Mouse (Mus musculus) left cerebral cortex, postnatal 14 days (tissue): ENCODE results near the gene Iba57. TPM values are rescaled to one million over a fixed set of nuclear protein-coding genes. Genes with fewer than 3 reads are reported as not detected.
"Not testable (repeated sequence)": the region's sequence is repeated elsewhere in the genome, so short reads cannot be mapped to it uniquely, and the experiment has no call there.

Source experiments
- DNase-seq, 2 experiments: peaks; one replicate each; pipeline ENCODE4 v3.0.0; 2021 to 2022; ENCODE audit warnings: low spot score in 2 of 2, mixed read lengths in 1 of 2
- intact Hi-C: fragments of 180-260 bp; cut with DNase I; formaldehyde crosslinking; loops from one replicate; pipeline ENCODE4 v1.15.1; 2025
- long read RNA-seq, 2 experiments: library from polyadenylated mRNA; stranded (forward); transcript quantifications; one replicate each; pipeline ENCODE4 v2.0.0; 2021
- total RNA-seq, 2 experiments: library from RNA; stranded (reverse); gene quantifications; 2 replicates each; pipeline ENCODE4 v1.2.3; 2021

The Iba57 gene
- total RNA-seq: 10 to 100 TPM in 1 of 2 experiments, 1 to 10 TPM in 1; 9.8 to 10.0 TPM
- long read RNA-seq, experiment 1, full-length matches to known transcripts: 4 of 4 reads
- long read RNA-seq, experiment 1, partial matches to known transcripts: 0 of 4 reads
- long read RNA-seq, experiment 1, other reads (novel, unspliced or antisense): 0 of 4 reads
- long read RNA-seq, experiment 2, full-length matches to known transcripts: 3 of 4 reads
- long read RNA-seq, experiment 2, partial matches to known transcripts: 0 of 4 reads
- long read RNA-seq, experiment 2, other reads (novel, unspliced or antisense): 1 of 4 reads

DNA sequence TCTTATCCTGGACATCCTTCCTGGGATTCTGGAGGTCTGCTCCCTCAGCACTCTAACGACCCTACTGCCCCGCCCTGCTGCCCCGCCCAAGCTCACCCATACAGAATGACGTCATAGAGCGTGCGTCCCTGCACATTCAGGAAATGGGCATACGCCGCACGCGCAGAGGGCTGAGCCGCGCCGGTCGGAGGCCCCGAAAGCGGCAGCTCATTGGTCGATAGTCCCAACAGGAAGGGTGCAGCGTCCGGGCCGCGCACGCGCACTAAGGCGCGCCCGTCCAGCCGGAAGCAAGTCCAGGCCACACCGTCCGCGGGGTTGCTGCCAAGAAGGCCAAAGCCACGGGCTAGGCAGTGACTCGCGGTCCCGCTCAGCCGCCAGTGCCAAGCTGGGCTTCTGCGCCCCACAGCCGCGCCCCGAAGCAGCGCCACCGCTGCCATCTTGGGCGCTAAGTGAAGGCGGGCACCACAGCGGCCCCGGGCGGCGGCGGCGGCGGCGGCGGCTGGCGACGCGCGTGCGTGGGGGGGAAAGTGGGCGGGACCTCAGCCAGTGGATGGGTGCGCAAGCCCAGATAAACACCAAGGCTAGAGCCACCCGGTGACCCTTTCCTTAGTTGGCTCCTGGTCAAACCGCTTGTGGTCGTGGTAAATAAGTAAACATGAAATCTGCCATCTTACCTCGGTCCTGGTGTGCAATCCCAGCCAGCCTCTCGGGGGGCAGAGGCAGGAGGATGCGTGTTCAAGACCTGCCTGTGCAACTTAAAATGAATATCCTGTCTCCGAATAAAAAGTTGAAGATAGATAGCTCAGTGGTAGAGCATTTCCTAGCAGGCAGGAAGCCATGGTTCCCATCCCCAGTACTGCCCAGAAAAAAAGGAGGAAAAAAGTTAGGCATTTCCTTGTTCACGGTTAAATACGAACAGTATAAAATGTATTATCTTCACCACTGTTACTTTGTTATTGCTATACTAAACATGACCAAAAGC lies at the start of gene Iba57:
Gene Iba57, minus strand, starts transcription at position 485 of the 982 bp plus-strand sequence.
- intact Hi-C loops: no loop called here
- DNase-seq: peak; percentile 99

DNA sequence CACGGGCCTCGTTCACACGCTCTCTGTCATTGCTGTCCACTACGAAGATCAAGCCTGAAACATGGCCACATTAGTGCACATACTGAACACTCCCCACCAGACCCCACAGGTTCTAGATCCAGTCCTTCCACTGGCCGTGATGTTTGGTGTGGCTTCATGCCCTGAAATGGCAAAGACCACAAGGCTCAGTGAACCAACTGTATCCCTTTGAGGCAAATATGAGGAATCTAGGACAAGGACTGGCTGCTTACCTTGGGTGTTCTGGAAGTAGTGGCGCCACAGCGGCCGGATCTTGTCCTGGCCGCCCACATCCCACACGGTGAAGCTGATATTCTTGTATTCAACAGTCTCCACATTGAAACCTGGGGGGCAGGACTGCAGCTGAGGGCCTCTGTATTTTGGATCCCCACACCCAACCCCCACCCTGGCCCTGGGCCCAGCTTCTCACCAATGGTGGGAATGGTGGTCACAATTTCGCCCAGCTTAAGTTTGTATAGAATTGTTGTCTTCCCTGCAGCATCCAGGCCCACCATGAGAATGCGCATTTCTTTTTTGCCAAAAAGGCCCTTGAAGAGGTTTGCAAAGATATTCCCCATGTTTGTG lies 49.5 kb upstream of the Iba57 start:
- no peak for DNase-seq
- intact Hi-C loops: no loop called here

DNA sequence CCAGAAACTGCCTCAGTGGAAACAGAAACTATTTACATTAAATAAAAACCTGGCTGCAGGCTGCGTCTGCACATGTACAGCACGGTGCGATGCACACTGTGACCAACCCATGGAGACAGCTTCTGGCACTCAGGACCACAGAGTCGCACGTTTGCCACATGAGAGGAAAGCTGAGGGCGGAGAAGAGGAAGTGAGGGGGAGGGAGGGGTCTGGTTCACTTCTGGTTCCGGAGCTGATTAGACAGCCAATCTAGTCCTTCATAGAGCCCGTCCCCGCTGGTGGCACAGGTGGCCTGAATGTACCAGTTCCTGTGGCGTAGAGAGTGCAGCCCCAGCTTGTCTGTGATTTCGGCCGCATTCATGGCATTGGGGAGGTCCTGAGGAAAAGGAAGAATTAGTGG lies 48.8 kb upstream of the Iba57 start:
- intact Hi-C loops, DNase-seq: not testable (repeated sequence)

DNA sequence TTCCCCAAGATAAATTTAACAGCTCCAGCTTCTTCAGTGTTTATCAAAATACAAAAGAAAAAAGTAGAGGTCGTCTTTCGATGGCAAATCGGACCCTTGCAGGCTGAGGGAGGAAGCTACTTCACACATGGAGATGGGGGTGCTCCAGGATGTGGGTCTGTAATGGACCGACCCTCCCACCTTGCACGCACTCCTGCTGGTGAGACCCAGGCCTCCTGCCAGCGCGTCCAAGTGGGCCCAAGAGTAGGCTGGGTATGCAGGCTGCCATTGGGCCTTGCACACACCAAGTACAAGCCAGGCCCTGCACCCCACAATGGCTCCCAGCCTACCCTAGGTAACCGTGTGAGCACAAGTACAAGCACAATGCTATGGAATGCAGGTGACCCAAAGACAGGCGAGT lies 48.0 kb upstream of the Iba57 start:
- DNase-seq, intact Hi-C loops: not testable (repeated sequence)

DNA sequence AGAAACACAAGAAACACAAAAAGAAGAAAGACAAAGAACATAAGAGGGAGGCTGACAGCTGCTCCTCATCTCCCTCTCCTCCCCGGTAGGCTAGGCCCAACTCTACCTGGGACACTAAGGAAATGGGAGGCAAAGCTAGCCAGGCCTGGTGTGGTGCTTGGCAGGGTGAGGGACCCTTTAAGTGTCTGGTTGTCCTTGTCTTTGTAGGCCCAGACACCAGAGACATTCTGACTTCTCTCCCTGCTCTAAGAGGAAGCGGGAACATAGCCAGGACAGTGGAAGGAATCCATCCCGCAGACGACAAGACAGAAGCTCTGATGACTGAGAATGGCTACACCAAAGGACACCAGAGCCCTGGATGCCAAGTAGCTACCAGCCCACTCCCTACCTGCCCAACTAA lies 46.5 kb upstream of the Iba57 start:
- DNase-seq: no peak
- intact Hi-C loops: no loop called here

DNA sequence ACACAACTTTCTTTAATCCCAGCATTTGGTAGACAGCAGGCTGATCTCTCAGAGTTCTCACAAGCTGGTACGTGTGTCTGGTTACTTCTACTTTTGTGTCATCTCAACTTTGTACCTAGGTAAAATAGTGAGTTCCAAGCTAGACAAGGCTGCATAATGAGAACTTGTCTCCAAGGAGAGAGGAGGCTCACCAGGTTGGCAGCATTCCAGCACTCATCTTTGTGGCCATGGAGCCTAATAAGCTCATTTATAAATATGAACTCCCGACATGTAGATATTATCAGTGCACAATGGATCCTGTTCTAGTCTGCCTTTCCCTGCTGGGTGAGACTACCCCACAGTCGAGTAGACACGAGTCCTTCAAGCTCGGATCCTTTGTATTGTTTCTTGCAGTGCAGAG lies 46.0 kb upstream of the Iba57 start:
- DNase-seq: no peak
- intact Hi-C loops: no loop called here

DNA sequence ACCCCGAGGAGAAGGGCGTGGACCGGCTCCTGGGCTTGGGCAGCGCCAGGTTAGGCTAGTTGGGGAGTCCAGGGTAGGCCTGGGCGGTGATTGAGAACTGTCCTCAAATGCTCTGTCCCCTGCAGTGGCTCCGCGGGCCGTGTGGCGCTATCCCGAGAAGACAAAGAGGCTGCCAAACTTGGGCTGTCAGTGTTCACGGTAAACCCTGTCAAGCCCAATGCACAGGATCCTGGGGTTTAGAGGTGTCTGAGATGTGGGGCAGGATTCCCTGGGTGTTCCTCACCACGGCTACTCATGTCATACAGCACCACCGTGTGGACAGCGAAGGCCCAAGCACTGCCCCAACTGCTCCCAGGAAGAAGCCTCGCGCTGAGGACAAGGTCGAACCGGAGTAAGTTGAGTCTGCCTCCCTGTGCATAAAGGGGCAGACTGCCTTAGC lies 45.5 kb upstream of the Iba57 start:
- intact Hi-C loops: no loop called here
- peak; percentile 56 to 80 for DNase-seq

DNA sequence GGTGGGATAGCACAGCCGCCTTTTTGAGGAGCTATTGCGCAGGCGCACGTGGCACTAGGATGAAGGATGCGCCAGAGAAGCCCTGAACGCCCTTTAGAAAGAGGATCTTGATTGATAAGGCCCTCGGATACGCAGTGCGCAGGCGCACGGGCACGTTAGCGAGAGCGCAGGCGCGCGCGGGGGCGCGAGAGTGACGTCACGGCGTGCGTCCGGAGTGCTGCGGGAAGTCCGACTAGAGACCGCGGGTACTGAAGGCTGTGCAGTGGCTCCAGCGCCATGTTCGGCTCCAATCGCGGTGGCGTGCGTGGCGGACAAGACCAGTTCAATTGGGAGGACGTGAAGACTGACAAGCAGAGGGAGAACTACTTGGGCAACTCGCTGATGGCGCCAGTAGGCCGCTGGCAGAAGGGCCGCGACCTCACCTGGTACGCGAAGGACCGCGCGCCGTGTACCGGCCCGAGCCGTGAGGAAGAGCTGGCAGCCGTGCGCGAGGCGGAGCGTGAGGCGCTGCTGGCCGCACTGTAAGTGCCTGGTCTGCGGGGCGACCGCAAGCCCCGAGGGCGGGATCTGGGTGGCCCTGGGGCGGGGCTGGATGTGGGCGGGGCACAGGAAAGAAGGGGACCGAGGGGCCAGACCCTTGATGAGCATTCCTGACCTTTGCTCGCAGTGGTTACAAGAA lies 44.8 kb upstream of the Iba57 start, which contains the start of gene 2310033P09Rik:
Gene 2310033P09Rik, plus strand, starts transcription at position 169 of the 679 bp plus-strand sequence.
- intact Hi-C loops: no loop called here

DNA sequence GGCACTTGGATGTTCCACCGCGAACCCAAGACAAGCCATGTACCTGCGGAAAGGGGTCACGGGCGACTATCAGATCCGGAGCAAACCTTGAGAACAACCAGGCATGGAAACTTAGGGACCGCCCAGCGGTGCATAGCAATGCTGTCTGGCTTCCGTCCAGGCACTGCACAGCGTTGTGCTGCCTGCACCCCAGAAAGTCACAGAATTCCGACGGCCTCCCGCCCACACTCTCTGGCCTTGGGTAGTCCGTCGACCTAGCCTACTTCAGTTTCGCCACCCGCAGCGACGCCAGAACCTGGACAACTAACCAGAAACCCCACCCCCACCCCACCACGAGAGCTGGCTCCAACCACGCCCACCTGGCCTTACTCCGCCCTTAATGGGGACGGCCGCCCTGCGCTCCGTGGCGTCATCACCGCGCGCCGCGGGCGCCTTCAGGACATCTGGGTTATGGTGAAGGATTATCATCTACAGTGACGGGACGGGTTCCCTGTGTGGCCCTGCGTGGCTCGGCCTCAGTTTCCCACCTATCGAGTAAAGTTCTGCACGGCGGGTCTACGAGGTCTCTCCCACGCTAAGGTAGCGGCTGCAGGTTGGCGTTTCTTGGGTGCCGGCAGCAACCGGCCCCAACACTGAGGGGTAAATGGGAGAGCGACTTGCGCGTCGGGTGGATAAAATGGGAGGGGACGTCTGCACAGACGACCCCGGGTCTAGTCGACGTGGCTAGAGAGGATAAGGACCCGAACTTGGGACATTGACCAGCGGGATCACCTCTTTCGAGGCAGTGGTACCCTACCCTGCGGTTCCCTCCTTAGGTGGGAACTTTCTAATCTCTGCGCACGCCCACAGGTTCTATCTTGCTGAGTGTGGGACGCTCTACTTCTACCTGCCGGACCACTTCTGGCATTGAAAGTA lies 38.8 kb upstream of the Iba57 start, which contains the start of gene Mrpl55:
Gene Mrpl55, plus strand, starts transcription at position 406 of the 915 bp plus-strand sequence.
- DNase-seq: peak; percentile 95

More for the DNA sequence above, 44.8 kb upstream of the Iba57 start, which contains the start of gene 2310033P09Rik:
- peak; percentile 95 to 97 for DNase-seq

DNA sequence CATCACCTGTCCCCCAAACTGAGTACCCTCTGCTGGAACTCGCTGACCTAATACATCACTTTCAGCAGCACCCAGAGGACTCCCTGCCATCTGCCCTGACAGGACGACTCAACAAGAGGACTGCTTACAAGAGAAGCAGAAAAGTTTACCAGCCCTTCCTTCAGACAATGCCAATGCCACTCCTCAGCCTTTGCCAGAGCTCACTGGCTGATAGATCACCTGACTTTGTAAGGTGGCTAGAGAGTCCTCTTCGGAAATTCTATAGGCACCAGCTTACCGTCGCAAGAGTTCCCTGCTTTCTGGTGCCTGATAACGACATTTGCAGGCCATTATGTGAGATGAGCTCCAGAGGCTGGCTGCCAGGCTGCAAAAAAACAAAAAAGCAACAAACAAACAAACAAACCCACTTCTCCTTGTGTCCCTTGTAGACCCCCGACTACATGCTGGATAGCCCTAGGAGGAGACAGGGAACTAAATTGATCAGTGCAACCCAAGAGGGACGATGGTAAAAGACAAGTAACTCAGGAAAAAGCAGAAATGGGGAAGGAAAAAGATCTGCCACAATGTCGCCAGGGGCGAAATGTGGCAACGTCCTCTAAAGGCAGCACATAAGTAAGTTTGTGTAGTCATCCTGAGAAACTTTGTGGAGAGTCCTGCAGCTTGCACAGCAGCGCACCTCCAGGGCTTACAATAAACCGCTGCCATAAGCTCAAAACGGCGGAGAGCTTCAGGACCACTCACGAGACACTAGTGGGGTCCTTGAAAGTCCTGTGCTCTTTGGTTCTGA lies 37.9 kb upstream of the Iba57 start:
- no peak for DNase-seq
- intact Hi-C loops: no loop called here

More for the DNA sequence above, 38.8 kb upstream of the Iba57 start, which contains the start of gene Mrpl55:
- intact Hi-C loops: no loop called here

DNA sequence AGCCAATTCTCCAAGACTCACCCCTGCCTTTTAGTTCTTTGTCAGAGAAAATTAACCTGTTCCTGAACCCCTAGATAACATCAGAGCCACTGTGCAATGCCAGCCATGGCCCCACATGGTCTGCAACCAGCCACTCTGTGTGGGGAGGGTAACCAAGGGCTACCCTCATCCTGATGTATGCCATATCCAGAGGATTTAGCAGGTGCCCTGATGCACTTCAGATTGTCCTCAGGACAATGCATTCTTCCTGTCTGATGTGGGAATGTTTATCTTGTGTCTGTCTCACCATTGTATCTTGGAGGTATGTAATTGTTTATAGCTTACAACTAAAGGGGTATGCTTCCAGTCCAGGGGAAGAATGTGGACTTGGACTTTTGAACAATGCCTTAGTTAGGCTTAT lies 32.7 kb upstream of the Iba57 start:
- no peak for DNase-seq
- intact Hi-C loops: no loop called here

DNA sequence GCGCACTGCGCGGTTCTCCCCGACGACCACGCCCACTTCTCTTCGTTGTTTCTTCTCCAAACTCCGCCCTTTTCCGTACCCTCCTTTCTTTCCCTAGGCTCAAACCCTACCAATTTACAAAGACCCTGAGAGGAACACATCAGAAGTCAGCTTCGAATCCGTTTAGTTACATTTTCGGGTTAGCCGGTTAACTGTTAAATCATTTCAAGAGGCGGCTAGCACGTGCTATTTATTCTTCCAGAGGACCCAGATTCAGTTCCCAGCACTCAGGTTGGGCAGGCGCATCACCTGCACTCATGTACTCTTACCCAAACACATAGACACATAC lies 28.5 kb upstream of the Iba57 start, which contains the start of gene Guk1:
Gene Guk1, minus strand, starts transcription at position 154 of the 328 bp plus-strand sequence.
- intact Hi-C loops: no loop called here

DNA sequence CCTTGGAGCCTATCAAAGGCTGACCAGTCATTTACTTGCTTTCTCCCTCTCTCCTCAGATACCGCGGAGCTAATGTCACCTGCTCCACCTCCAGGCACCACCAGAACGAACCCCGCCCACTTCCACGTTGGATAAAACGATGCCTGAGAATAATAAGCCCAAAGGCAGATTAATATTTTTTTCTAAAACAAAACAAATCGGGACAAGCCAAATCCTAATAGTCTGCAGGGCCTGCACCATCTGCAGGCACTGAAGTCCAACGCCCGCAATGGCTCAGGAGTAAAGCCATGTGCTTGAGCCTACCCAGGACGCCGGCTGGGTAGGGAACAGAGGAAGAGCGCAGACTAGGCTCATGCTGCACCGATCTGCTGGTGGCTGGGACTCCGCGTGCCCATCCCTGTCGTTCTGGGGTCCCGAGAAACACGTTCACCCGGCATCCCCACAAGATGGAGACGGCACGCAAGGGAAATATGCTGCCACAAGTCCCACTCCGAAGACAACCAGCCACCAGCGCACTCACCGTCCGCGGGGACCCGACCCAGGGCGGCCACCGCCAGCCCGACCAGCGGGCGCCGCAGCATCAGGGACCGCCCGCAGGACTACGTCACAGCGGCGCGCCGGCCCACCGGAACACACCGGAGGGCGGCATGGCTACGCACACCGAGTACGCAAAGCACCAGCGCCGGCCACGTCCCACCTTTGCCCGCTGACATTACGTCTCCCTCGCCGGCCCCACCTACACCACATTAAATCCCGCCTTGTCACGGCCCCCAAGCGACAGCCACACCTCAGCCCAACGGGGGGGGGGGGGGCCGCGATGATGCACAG lies 27.9 kb upstream of the Iba57 start:
- intact Hi-C loops: no loop called here
- peak; percentile 92 to 93 for DNase-seq

More for the DNA sequence above, 28.5 kb upstream of the Iba57 start, which contains the start of gene Guk1:
- no peak for DNase-seq

DNA sequence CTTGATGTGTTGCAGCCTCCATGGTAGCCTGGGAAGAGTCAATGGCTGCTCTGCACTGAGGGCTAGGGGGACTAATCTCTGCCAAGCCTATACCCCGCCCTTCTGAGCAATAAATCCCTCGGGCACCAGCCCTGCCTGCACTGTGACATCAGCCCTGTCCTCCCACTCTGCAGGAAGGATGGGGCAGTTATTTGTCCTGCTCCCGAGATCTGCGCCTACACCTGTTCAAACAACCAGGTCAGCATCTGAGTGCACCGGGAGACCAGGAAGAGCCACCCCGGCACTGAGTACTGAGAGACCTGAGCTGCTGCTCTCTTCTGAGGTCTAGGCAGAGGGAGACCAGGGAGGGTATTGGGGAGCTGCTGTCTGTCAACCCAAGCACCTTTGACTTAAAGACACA lies 24.2 kb upstream of the Iba57 start:
- DNase-seq: no peak
- intact Hi-C loops: loop anchor here (10.0 kb wide), 1 partner anchor 213 kb away; the partner anchor contains the start of gene Trim11

DNA sequence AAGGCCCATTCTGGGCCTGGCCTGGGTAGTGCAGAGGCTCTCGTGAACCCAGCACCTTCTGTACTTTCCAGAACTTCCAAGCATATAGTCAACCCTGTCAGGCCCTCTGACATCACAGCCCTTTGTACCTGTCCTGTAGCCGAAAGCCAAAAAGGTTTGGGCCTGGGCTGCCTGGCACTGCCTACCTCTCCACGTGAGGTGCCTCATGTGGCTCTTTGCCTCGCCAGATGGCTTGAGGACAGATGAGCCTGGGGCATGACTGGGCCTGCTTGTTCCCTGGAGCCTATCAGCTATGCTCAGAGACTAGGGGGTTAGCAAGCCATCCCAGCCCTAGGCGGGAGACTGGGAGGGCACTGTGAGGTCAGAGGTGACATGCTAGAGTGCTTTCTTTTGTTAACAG lies 22.0 kb upstream of the Iba57 start:
- no peak for DNase-seq
- intact Hi-C loops: loop anchor here (10.0 kb wide), 1 partner anchor 211 kb away; the partner anchor contains the start of gene Trim11

DNA sequence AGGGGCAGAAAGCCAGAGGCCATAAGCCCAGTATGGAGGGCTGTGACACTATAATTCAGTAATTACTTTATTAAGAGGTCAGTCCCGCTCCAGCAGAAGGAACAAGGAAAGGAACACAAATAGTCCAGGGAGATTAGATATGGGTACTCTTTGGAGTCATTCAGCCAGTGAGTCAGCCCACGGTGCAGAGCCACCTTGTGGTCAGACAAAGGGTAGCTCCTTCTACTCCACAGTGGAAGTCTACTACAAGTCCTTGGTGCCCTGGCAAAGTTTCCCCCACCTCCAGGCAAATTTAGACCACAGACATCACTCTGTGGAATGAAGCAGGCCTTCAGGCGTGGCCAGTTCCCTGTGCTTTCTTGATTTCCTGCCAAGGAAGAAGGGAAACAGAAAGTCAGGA lies 20.3 kb upstream of the Iba57 start:
- intact Hi-C loops: loop anchor here (5.0 to 10.0 kb wide), 2 partner anchors 87 to 209 kb away; partner anchors contain the start of gene Trim11
- peak; percentile 61 to 76 for DNase-seq
